Mouse (Mus musculus): Measurements from ENCODE around the gene Brf1.

Gene Brf1

GRCm38 (mm10) chr12:113000294-113001132, at the start of gene Brf1:
Gene Brf1 (minus strand): TSS chr12:113000704.
- peak; percentile 97 for DNase-seq (ENCODE audit: low spot score)

- DNase-seq (ENCODE audit: low spot score), result peak; percentile 75
Measured at GRCm38 (mm10) chr12:113049836-113050235, 49.3 kb upstream of the Brf1 start.

GRCm38 (mm10) chr12:113048103-113048502, 47.6 kb upstream of the Brf1 start:
- DNase-seq (ENCODE audit: low spot score), result no peak

- peak; percentile 66 for DNase-seq (ENCODE audit: low spot score)
Measured at GRCm38 (mm10) chr12:113046861-113047260, 46.4 kb upstream of the Brf1 start.

DNA sequence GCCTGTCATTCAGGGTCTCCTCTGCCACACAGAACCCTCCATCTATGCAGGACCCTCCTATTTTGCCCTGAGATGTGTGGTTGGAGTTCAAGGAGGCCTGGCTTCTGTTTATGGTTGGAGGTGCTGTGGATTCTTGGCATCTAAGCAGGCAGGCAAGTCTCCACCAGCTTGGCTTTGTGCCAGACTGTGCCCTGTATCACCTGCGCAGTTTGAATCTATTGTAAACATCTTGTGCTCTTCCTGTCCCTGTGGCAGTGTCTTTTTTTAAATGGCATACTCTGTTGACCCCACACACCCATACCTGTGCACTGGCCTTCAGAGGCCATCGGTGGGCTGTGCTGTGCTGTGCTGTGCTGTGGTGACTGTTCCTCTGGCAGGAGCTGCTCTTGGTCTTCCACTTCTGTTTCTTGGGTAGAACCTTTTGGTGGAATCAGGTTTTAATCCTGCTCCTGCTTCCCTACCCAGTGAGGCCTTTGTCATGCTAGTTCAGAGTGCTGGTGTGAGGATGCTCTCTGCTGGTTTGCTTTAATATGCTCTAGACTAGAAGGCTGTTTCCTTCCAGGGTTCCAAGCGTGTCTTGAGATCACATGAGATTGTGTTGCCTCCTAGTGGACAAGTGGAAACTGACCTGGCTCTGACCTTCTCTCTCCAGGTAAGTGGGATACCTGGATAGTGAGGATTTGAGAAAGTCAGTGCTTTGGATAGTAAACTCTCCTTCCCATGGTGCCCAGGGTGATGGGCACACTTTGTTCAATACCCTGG, 44.6 kb upstream of the Brf1 start:
- peak; percentile 48 for DNase-seq (ENCODE audit: low spot score)

DNA sequence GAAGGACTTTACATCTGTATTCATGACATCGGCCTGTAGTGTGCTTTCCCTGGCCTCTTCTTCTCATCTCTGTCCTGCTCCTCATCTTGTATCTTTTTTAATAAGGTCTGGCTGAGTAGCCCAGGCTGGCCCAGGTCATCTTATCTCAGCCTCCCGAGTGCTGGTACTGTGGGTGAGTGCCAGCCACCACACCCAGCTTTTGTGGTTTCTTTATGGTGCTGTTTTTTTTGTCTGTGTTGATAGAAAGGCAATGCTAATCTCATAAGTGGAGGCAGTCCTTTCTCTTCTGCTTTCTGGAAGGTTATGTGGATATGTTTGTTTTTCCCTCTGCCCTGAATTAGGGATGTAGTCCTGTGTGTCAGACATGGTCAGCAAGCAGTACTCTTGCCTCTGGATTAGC, 42.0 kb upstream of the Brf1 start:
- no peak for DNase-seq (ENCODE audit: low spot score)

- no peak for DNase-seq (ENCODE audit: low spot score)
Measured at GRCm38 (mm10) chr12:113041481-113042439, 41.3 kb upstream of the Brf1 start.

DNA sequence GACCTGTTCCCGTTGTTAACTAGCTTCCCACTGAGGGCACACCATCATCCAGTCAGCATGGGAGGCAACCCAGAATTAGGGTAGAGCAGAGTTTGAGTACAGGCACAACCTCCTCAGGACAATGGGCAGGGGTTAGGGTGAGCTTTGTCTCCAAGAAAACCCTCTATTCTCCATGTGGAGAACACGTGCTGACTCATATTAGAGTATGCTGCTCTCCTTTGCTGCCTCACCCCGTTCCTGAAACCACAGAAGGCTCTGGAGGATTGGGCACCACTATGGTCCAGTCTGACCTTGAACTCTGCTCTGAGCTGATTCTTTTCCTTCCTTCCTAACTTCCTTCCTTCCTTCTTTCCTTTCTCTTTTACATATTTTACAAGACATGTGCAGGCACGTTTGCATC, 37.9 kb upstream of the Brf1 start:
- DNase-seq (ENCODE audit: low spot score), result no peak

DNA sequence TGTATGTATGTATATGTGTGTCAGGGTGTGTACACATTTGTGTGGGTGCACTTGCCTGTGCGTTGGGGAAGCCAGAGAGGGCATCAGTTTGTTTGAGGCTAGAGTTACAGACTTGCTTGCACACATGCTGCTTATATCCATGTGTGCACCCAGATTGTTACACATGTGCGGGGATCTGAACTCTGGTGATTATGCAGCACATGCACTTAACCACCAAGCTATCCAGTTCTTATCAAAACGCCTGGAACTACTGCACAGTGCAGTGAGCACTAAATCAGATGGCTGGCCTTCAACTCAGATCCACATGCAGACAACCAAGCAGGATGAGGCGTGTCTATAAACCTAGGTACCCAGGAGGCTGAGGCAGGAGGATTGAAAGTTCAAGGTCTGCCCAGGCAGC, 36.5 kb upstream of the Brf1 start:
- DNase-seq (ENCODE audit: low spot score), result no peak

- no peak for DNase-seq (ENCODE audit: low spot score)
Measured at GRCm38 (mm10) chr12:113035093-113035492, 34.6 kb upstream of the Brf1 start.

- no peak for DNase-seq (ENCODE audit: low spot score)
Measured at GRCm38 (mm10) chr12:113032296-113033250, 32.1 kb upstream of the Brf1 start.

- no peak for DNase-seq (ENCODE audit: low spot score)
Measured at GRCm38 (mm10) chr12:113031441-113031840, 30.9 kb upstream of the Brf1 start.

- DNase-seq (ENCODE audit: low spot score), result no peak
Measured at GRCm38 (mm10) chr12:113030993-113031392, 30.5 kb upstream of the Brf1 start.

DNA sequence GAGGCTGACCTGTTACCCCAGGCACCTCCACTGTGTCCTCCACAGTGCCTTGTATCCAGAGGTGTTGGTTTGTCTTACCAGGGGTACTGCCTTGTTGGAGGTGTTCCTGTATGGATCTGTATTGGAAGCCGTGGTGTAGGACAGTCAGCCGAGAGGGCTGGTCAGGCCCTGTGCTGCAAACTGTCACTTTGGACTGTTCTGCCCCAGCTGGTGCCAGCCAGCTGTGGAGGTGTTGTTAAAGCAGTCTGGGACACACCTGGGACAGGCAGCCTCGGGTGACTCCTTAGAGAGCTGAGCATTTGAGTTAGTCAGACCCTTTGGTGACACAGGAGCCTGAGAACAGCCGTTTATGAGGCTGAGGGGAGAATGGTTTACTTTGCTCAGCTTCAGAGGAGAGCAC, 29.5 kb upstream of the Brf1 start:
- no peak for DNase-seq (ENCODE audit: low spot score)

- DNase-seq (ENCODE audit: low spot score), result no peak
Measured at GRCm38 (mm10) chr12:113028898-113029297, 28.4 kb upstream of the Brf1 start.

GRCm38 (mm10) chr12:113028067-113028466, 27.6 kb upstream of the Brf1 start:
- no peak for DNase-seq (ENCODE audit: low spot score)

GRCm38 (mm10) chr12:113027495-113027894, 27.0 kb upstream of the Brf1 start:
- DNase-seq (ENCODE audit: low spot score), result no peak

- no peak for DNase-seq (ENCODE audit: low spot score)
Measured at GRCm38 (mm10) chr12:113026557-113026956, 26.1 kb upstream of the Brf1 start.

DNA sequence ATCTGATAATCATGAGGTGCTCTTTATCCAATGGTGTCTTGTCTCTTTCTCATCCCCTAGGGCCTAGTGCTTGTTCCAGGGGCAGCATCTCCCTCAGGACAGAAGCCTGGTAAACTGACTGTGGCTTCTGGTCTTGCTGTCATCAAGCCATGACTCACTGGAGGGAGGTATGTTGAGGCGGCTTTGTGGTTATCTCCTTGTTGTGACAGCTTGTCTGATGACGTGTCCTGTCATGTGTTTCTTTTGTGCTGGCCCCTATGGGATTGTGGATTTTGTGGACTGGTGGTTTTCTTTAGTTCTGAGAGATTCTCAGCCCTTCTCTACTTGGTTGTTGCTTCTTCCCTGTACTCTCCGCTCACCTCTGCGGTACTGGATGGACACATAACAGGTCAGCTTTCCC, 22.6 kb upstream of the Brf1 start:
- peak; percentile 66 for DNase-seq (ENCODE audit: low spot score)

GRCm38 (mm10) chr12:113021488-113021887, 21.0 kb upstream of the Brf1 start:
- DNase-seq (ENCODE audit: low spot score), result no peak

DNA sequence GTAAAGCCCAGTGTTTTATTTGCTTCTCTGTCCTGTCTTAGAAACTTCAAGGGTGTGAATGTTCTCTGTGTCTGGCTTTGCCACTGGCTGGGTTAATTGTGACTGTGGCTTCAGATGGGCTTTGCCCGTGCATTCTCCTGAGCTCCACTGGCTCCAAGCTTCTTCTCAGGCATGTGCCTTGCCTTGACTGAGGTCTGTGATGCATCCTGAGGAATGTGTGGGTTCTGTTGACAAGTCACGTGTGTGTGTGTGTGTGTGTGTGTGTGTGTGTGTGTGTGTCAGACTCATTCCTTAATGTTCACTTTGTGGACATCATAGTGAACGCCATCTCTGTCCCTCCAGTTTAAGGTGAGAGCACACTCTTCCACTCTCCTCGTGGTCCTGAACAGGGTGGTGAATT, 18.3 kb upstream of the Brf1 start:
- DNase-seq (ENCODE audit: low spot score), result no peak
